Mouse (Mus musculus): ENCODE measurements around the gene Ap3s2.

The Ap3s2 gene

DNA sequence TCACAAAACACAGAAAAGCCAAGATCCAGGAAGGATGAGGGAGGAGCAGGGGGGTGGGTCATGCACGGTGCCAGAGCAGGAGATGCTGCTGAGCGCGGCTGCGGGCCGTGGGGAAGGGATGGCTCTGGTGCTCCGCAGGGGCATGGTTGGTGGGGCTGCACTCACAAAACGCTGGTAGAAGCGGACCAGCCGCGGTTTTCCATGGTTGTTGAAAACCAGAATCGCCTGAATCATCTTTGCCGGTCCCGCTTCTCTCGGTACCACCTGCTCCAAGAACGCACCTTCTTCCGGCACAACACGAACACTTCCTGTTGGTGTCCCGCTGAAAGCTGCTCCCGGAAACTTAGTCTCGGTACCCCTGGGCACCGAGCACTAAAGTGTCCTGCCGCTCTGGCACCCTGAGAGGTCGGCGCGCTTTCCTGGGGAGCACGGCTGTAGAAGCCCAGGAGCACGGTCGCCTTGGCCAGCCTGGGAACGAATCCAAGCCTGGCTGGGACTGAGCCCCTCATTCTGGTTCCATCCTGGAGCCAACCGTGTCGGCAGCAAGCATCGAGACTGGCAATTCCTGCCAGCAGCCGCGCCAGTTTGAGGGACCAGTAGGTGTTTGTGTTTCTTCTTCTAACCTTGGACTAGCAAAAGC, at the start of gene Ap3s2:
Gene Ap3s2, minus strand, starts transcription at position 306 of the 640 bp plus-strand sequence.
- peak; percentile 89 for DNase-seq (ENCODE audit: low spot score)

DNA sequence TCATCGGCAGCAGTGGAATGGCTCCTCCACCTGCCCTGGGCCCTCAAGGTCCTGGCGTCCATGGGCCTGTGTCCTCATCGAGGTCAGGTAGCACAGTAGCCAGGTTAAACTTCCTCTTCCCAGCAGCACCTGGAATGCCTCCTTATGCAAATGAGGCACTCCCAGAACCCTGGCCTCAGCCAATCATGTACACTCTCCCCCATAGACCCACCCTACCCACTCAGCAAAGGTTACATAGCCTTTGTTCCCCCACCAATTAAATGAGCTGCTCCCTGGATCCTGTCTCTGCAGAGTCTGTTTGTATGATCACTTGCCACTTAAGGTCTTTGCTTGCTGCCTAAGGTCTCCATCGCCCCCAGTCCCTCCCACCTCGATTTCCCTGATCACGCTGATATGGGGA, 47.9 kb upstream of the Ap3s2 start:
- DNase-seq (ENCODE audit: low spot score), result no peak

DNA sequence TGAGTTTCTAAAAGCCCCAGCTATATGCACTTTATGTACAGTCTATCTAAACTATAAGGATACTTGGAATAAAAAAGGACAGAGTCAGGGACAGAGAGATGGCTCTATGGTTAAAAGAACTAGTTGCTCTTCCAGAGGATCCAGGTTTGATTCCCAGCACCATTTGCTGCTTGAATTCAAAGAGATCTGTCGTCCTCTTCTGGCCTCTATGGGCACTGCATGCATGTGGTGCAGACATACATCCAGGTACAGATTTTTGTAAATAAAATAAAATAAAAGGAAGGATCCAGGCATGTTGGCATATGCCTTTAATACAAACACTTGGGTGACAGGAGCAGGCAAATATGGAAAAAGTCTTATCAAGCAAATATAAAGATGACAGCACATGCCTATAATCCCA, 41.2 kb upstream of the Ap3s2 start:
- no peak for DNase-seq (ENCODE audit: low spot score)

DNA sequence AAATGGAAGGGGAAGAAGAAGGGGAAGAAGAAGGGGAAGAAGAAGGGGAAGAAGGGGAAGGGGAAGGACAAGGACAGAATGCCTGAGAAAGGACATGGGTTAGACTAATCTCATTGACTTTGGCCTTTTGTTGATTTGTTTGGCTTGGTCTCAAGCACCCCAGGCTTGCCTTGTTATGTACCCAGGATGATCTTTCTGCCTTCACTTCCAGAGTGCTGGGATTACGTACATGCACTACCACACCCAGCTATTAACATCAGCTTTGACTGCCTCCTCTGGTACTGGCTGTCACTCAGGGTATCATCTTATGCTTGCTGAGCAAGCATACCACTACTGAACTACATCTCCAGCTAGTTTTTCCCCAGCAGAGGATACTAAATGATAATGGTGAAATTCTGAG, 35.7 kb upstream of the Ap3s2 start:
- no peak for DNase-seq (ENCODE audit: low spot score)

DNA sequence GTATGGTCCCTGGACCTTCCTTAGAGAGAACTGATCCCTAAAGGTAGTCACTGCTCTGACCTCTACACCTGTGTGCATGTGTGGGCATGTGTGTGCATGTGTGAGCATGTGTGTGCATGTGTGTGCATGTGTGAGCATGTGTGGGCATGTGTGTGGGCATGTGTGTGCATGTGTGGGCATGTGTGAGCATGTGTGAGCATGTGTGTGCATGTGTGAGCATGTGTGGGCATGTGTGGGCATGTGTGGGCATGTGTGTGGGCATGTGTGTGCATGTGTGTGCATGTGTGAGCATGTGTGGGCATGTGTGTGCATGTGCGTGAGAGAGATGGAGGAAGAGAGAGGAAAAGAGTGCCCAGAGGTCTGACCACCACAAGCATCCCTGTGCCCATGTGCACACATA, 34.4 kb upstream of the Ap3s2 start:
- DNase-seq (ENCODE audit: low spot score), result no peak

DNA sequence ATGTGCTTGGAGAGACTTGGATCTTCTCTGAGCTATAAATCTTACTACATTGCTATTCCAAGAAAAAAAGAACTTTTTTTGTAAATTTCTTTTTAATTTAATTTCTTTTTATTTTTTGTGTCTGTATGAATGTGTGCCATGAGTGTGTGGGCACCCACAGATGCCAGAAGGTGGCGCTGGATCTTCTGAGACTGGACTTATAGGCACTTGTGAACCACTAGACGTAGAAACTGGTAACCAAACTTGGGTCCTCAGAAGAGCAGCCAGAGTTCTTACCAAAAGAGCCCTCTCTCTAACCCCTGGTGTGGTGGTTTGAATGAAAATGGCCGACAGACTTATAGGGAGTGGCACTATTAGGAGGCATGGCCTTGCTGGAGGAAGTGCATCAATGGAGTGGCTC, 30.6 kb upstream of the Ap3s2 start:
- no peak for DNase-seq (ENCODE audit: low spot score)

DNA sequence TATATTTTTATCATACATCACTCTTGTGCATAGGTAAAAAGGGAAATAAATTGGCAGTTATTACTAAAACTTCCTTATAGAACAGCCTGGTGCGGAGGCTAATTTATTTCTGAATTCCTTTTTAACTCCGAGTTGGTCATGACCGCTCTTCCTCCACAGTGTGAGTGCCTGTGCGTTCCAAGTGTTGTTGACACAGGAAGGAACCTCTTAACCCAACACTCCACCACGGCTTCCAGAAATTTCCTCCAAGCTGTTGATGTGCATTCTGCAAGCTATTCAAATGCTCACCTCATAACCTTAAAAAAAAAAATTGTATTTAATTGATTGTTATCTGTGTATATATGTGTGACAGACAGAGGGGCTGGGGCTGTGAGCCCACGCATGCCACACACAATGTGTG, 29.8 kb upstream of the Ap3s2 start:
- no peak for DNase-seq (ENCODE audit: low spot score)

DNA sequence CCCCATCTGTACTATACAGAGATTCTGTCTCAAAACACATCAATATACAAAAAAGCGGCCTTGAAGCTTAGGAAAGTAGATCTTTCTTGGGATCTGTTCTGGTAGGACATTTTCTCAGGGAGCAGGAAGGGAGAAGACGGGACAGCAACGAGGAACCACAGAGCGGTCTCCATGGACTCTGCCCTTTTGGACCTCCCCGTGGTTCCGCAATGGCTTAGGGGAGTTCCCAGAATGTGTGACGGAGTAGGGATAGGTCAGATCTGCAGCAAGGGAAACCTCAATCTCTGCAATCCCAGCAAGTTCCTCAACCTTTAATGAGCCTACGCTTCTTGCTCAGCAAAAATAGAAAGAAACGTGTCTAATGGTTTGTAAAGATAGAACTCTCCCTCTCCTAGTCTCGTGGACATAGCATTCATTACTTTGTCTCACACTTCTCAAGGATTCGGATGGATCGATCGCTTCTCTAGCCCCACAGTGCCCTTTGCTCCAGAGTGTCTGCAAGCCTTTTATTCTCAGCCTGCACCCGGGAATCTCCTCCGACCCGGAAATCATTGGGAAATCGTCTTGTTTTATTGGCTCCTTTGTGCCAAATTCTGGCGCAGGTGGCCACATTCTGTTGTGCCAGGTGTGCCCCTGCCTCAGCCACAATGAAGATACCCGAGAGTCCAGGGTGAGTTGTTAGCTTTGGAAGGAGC, 15.2 kb upstream of the Ap3s2 start:
- DNase-seq (ENCODE audit: low spot score), result no peak

DNA sequence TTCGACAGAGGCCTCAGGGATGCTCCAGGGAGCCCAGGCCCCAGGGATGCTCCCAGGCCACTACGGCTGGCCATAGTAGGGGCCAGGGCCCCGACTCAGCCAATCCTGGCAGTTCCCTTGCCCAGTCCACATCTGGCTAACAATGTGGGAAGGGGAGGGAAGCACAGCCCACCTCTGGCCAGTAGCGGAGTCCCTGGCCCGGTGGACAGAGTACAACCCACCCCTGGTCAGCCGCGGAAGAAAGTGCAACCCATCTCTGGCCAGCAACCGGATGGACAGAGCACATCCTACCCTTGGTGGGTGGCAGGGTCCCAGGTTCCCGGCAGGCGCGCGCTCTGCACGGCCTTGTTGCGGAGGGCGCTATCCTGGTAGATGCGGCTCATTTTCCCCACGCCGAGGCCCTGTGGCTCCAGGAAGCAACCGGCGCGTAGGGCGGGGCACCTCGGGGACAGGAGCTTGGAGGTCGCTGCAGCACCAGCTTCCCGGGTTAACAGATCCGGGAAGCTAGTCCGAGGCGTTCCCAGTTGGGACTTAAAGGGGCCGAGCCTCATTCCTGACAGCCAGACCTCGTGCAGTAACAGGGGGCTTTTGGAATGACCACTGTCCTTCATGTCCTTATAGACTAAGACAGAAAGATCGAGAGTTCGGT, 14.5 kb upstream of the Ap3s2 start, which contains the start of gene Arpin:
Gene Arpin, minus strand, starts transcription at position 498 of the 649 bp plus-strand sequence.
- peak; percentile 37 for DNase-seq (ENCODE audit: low spot score)

DNA sequence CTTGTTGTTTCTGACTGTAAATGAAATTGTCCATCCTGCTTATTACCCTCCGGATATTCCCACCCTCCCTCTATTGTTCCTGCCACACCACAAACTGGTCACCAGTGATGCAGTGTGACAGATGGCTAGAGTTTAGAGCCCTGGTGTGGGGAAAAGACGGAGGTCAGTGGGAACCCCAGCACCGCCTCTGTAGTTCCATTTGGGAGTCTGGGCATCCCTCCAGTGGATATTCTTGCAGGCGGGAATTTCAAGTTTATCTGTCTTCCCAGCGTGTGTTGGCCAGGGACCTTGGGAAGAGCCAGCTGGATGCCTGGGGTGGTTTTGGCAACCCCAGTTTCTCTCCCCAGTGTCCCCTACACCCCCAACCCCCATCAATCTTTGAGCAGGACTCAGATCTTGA, 14.0 kb upstream of the Ap3s2 start:
- no peak for DNase-seq (ENCODE audit: low spot score)

DNA sequence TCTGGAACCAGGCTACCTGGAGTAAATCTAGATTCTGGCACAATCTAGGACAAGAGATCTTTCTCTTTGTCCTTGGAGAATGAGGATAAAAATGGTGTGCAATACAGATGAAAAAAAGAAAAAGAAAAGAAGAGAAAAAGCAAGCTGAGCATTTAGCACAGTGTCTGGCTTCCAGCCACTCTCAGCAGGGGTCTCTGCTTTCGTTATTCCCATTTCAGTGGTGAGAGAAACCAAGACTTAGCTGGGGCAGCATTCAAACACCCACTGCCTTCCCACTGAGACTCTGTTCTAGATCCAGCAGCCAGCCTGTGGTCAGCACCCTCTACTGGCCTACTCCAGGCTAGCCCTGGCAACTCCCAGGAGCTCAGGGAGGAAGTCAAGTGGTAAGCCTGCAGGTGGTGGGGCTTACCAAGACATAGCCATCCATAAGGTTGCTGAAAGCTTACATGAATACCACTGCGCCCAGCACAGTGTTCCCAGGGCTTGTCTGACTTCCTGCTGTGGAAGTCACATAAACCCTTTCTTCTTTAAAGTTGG, 8.1 kb upstream of the Ap3s2 start:
- no peak for DNase-seq (ENCODE audit: low spot score)

DNA sequence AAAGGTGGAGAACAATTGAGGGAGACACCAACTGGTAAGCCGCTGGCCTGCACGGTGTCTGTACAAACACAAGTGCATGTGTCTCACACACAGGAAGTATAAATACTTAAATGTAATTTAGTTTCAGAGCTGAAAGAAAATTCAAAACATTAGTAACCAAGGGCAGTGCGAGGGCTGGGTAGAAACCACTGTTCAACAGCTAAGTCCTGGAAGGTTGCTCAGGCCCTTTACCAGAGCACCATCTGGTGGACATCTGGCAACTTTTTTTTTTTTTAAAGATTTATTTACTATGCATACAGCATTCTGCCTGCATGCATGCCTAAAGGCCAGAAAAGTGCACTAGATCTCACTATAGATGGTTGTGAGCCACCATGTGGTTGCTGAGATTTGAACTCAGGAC, 5.9 kb downstream of the Ap3s2 start:
- DNase-seq (ENCODE audit: low spot score), result no peak

DNA sequence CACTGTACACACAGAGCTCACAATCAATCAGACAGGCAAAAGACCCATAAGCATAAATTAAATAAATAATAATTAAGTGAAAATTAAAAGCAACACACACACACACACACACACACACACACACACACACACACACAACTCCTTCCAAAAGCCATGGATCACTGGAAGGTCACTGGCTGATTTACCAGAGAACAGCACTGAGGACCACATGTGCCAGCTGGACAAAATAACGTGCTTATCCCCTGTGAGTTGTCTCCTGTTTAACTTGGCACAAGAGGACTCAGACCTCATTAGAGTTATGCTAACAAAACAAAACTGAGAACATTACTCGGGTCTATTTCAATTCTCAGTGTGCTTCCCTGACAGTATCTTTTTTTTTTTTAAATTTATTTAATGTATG, 13.1 kb downstream of the Ap3s2 start:
- DNase-seq (ENCODE audit: low spot score), result no peak

DNA sequence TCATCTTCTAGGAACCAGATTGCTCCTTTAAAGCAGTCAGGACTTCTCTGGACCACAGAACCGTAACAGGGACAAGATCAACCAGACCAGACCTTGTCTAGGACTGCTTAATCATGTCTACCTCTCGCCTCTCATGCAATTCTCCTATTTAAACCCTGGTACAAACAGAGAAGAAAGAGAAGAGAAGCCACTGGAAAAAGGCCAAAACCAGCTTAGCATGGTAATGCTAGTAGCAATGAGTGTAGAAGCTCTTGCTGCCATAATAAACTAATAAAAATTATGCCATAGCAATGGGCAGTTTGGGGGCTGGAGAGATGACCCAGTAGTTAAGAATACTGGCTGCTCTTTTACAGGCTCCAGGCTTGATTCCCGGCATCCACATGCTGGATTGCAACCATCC, 13.5 kb downstream of the Ap3s2 start:
- no peak for DNase-seq (ENCODE audit: low spot score)

DNA sequence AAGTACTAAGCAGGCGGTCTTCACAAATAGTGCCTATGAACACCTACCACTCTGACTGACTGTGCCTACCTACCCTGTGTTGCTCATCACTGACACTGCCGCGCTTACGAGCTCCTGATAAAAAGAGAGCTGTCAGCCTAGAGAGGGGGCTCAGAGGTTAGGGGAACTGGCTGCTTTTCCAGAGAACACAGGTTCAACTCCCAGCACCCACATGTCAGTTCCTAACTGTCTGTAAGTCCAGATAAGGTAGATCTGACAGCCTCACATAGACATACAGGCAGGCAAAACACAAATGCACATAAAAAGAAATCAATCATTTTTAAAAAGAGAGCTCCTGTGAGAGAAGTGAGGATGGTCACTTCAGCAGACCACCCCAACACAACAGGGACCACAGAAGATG, 15.3 kb downstream of the Ap3s2 start:
- no peak for DNase-seq (ENCODE audit: low spot score)

DNA sequence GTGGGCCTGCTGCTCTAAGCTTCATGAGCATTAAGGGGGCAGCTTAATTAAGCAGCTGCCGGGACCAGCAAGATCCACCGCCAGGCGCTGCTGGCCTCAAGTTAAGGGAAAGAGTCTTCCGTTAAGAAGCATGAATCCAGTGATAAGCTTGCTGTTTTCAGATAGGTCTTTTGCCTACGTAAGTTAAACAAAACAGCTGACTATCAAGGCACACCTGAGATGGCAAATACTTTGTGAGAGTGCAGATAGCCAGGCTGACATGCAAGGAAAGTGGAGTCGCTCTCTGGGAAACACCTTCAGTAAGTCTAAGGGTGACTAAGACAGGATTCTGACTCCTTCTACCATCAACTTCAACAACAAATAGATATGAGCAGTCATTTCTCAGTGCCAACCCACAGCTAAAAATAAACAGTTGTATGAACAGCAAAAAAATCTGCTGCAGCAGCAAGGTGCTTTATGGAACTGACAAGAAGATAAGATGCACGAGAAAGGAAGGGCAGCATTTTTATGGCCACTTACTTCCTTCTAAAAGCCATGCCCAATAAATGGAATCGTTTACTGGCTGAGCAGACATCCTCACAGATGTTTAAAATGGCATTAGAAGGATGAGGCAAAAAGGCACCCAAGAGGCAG, 17.2 kb downstream of the Ap3s2 start:
- DNase-seq (ENCODE audit: low spot score), result no peak

DNA sequence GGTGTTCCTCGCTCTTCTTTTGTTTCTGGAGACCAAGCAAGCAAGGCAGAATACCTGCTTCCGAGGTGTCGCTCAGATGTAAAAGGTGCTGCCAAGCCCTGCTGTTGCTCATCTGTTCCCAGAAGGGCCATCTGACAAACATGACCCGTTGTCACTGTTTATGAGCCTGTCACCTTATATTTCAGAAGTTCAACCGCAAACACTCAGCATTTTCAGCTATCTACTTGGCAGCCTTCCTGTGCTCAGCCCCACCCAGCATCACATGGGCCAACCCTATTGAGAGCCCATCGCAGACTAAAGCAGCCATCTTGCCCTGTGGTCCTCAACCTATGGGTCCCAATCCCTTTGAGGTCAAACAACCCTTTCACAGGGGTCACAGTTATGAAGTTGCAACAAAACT, 19.7 kb downstream of the Ap3s2 start:
- no peak for DNase-seq (ENCODE audit: low spot score)

DNA sequence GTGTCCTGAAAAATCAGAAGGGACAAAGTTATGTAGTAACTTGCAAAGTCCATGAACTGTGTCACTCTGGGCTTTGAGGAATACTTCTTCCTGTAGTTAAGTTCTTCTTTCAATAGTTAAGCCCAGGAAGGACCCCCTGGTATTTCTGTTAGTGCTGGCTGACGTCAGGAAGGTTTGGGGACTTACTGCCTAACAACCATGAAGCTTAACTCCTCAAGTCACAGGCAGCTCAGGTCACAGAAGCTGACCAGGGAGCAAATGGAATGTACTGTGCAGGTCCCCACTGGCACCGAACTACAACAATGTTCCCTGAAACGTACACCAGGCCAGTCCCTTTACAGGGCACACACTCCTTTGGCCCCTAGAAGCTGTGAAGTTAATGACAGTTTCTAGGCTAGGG, 25.2 kb downstream of the Ap3s2 start:
- DNase-seq (ENCODE audit: low spot score), result no peak

DNA sequence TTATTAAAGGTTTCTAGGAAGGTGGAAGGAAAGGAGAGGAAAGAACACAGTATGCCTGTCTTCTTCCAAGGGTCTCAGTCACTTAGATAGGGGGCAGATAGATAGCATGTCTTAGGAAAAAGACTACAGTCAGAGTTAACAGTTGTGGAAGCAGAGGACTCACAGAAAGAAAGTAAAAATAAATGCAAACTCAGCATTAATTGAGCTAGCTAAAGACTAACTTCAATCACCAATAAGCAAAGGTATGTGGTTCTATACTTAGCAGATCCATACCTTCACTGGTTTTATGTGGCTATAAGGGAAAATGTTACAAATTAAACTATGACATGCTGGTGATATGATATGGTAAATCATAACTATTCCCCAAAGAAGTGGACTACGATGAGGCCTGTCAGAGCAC, 25.7 kb downstream of the Ap3s2 start:
- DNase-seq (ENCODE audit: low spot score), result no peak

DNA sequence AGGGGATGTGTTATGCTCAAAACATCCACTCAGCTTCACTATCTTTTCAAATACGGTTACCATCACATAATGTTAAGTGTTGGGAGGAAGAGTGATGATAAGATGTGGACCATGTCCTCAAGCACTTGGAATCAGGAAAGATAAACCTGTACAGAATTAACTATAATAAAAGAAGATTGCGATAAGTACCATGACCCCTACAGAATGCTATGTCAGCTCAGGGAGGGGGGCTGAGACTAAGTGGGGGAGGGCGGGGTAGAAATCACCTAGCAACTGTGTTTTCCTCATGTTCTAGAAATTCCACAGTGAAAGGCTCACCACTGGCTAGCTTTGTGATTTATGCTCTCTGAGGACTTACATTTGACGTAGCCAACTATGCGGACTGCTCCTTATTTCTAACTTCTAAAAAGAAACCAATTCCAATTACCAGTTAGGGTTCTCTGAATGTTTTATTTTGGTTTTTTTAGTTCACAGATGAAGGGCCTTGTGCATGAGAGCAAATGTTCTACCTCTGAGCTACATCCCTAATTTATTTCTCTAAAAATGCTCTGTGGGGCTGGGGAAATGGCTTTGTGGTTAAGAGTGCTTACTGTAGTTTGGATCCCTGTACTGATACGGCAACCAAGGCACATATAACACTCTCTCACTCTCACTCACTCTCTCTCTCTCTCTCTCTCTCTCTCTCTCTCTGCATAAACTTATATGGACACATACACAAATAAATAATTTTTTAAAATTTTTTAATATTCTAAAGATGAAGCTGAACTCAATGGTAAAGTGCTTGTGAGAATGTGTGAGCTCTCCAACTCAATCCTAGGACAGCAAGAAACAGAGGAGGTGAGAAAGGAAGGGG, 27.6 kb downstream of the Ap3s2 start:
- no peak for DNase-seq (ENCODE audit: low spot score)

DNA sequence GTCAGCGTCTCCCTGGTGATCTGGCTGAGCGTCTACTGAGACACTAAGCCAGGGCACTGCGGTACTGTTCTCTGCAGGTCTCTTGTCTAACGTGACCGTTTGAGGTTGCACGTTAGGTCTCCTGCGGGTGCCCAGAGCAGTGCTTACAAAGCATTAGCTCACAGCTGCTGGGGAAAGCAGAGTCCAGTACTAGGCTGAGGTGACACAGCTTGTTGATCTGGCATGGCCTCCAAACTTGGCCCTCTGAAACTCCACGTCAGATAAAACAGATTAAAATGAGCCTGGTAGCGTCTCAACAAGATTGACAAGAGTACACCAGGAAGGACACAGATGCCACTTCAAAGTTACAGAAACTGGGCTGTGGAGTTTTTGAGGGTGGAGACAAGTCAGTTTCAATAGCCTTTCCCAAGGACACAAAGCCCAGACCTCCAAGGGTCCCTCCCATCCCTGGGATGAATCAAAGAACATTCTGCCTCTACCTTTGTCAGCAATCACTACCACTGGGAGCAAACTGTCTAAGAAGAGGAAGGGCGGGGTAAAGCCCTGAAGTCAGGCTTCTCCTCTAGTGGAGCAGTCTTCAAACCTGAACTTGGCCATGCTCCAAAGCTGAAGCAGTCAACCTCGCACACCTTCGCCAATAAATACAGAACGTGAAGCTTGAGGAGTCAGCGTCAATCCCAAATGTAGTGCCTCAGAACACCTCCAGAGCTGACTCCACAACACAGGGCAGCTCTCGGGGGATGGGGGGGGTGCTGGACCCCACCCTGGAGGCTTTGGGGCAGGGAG, 29.8 kb downstream of the Ap3s2 start:
- no peak for DNase-seq (ENCODE audit: low spot score)
